Mouse (Mus musculus) activated CD4-positive, CD25-positive, alpha-beta regulatory T cell, adult 9 weeks (primary cell): ENCODE measurements around the gene Il1f10. TPM values are rescaled to one million over a fixed set of nuclear protein-coding genes. Genes with fewer than 3 reads are reported as not detected.

Source experiments
- polyA plus RNA-seq: library from polyadenylated mRNA; unstranded; fragments of 100-300 nt; shearing (Covaris generic); gene quantifications from one replicate; pipeline ENCODE4 v1.2.1, GENCODE M21; 2017

The Il1f10 gene
- not detected for polyA plus RNA-seq

GRCm38 (mm10) chr2:24290896-24291295 is at the start of gene Il1f10:
Gene Il1f10 (plus strand): TSS chr2:24291196.

DNA sequence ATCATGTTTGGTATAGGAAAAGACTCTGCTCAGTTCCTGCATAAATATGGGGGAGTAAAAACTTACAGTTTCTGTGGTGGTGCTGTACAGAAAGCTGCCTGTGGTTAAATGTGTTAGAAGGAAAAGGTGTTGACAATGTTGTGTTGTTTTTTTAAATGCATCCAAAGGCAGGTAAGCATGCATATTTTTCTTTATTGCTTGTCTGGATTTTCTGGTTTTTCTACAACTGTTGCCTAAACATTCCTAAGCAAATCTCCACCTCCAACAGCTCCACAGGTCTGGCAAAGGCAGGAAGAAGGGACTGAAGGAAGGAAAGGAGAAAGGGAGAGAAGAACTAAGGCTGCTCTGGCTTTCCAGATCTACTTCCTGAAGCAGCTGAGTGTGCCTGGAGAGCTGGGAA is 14.3 kb upstream of the Il1f10 start, which contains the start of gene Il1f5:
Il1f5 (plus strand) TSS at position 301 of the 400 bp plus-strand sequence.

GRCm38 (mm10) chr2:24336545-24336944 is 45.5 kb downstream of the Il1f10 start, which contains the start of gene Il1rn:
Gene Il1rn (plus strand): TSS chr2:24336853.

Other genes with a start within 250 kb of the Il1f10 start
- not detected for gene Hnmt, start 241.8 kb upstream of the Il1f10 start, polyA plus RNA-seq
- gene Tbpl2, start 194.6 kb upstream of the Il1f10 start, polyA plus RNA-seq: not detected
- gene Il1f8, start 138.0 kb upstream of the Il1f10 start, polyA plus RNA-seq: not detected
- gene Il1f9, start 104.7 kb upstream of the Il1f10 start, polyA plus RNA-seq: not detected
- not detected for gene Il1f6, start 75.8 kb upstream of the Il1f10 start, polyA plus RNA-seq
- not detected for gene Il1f5, start 14.2 kb upstream of the Il1f10 start, polyA plus RNA-seq
- 4.3 TPM for gene Il1rn, start 45.7 kb downstream of the Il1f10 start, polyA plus RNA-seq
- gene Psd4, start 76.4 kb downstream of the Il1f10 start, polyA plus RNA-seq: 204 TPM
- gene Pax8, start 184.4 kb downstream of the Il1f10 start, polyA plus RNA-seq: not detected